ENCODE assay signal across 8 mouse cellular contexts in the genomic region with DNA sequence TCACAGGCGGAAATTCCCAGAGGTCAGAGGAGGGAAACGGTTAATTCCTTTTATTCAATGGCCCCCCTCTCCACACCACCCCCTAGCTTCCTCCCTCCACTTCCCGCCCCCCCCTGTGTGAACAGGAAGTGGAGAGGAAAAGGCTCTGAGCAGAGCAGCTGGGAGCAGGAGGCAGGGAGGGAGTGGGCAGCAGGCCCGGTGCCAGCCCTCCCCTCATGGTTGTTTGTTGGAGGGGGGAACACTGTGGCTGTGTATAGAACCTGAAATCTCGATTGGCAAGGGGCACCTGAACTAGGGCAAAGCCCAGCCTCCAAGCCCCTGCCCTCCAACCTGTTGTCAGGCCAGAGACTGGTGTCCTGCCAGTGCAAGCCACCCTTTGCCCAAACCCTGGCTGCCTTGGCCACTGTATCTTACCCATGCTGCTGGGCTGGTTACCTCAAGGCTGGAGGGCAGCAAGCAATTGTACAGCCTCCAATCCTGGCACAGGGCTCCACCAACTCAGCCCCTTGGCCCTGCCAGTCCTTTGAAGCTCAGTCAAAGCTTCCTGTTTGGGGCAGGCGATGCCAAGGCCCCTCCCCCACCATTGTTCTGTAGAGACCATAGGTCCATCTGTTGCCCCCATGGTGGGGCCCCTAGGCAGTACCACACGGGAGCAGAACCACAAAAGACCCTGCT. TPM values are rescaled to one million over a fixed set of nuclear protein-coding genes. Genes with fewer than 3 reads are reported as not detected.
DNase-seq lines count a peak whose midpoint lies in the region; ATAC-seq lines count a peak whose summit lies in the region.

No protein-coding gene starts in this region.

- peaks cover 33% of the 10 kb centered on the region for H3K4me1 ChIP-seq in heart, embryonic 13.5 days
- peaks cover 37% of the 10 kb centered on the region for H3K4me1 ChIP-seq in kidney, embryonic 15.5 days

- H3K9ac ChIP-seq in heart, embryonic 13.5 days: peak overlapping the region; percentile 79
- H3K9ac ChIP-seq in kidney, embryonic 15.5 days: no peak overlapping the region; the same call in 1 of the 2 replicates

- ATAC-seq in heart, embryonic 13.5 days (ENCODE audit: extremely low read depth, insufficient number of reproducible peaks, low FRiP score, low TSS enrichment): peak; percentile 12; the same call in 1 of the 2 replicates
- 0 out of 2 replicates have a peak, but pooled peaks have one; percentile 5 for ATAC-seq in kidney, embryonic 15.5 days (replicated peaks; ENCODE audit: low FRiP score)

- peak overlapping the region; percentile 87 for H3K27ac ChIP-seq in heart, embryonic 13.5 days (replicated peaks)
- peak overlapping the region; percentile 63 for H3K27ac ChIP-seq in kidney, embryonic 15.5 days

- WGBS in heart, embryonic 13.5 days: 46% methylated on average over 7 of the region's 7 CpGs
- WGBS in kidney, embryonic 15.5 days: 49% methylated on average over 7 of the region's 7 CpGs

- H3K27me3 ChIP-seq in heart, embryonic 13.5 days (replicated peaks): no peaks in the 10 kb centered on the region
- no peaks in the 10 kb centered on the region for H3K27me3 ChIP-seq in kidney, embryonic 15.5 days

- H3K36me3 ChIP-seq in heart, embryonic 13.5 days: peaks cover 33% of the 10 kb centered on the region
- peaks cover 36% of the 10 kb centered on the region for H3K36me3 ChIP-seq in kidney, embryonic 15.5 days

- DNase-seq in adrenal gland, adult (ENCODE audit: inconsistent age in 2 of 2, low spot score in 1 of 2): peak; percentile 63 to 76
- DNase-seq in adrenal gland, postnatal 4 days (ENCODE audit: low spot score in 2 of 2): no peak
- peak; percentile 21 for DNase-seq in T-cell, adult 2 months (ENCODE audit: low spot score)
- DNase-seq in lung, postnatal 25 days (ENCODE audit: low spot score): peak; percentile 71
- peak; percentile 59 for DNase-seq in thymus, postnatal 10 days (ENCODE audit: low spot score in 2 of 2)
- DNase-seq in cerebellum, adult 11 months: no peak

- peak overlapping the region; percentile 34; the same call in 1 of the 2 replicates for H3K4me3 ChIP-seq in heart, embryonic 13.5 days
- peak overlapping the region; percentile 20; the same call in 1 of the 2 replicates for H3K4me3 ChIP-seq in kidney, embryonic 15.5 days (replicated peaks)

- H3K4me2 ChIP-seq in heart, embryonic 13.5 days: peak overlapping the region; percentile 68
- H3K4me2 ChIP-seq in kidney, embryonic 15.5 days: peak overlapping the region; percentile 52

- no peaks in the 10 kb centered on the region for H3K9me3 ChIP-seq in heart, embryonic 13.5 days
- H3K9me3 ChIP-seq in kidney, embryonic 15.5 days (replicated peaks): no peaks in the 10 kb centered on the region

RNA-seq across cellular contexts. Expression of a gene that starts 12.4 kb away (rescaled TPM):
- 10 to 100 TPM; 24.3 to 24.4 TPM for total RNA-seq in adrenal gland, postnatal 4 days (2021)
- 11.9 and 13.1 TPM in 2 replicates for polyA plus RNA-seq in heart, embryonic 13.5 days (2015; fragmentation: Nextera tagmentation; extraction: Ambion mirVana)
- 17.6 and 19.6 TPM in 2 replicates for polyA plus RNA-seq in kidney, embryonic 15.5 days (2015; fragmentation: Nextera tagmentation; extraction: Ambion mirVana)

RNA-seq across cellular contexts. Expression of a gene that starts 24.6 kb away (rescaled TPM):
- 10 to 100 TPM; 13.8 to 15.0 TPM for total RNA-seq in adrenal gland, postnatal 4 days (2021)
- polyA plus RNA-seq in heart, embryonic 13.5 days (2015; fragmentation: Nextera tagmentation; extraction: Ambion mirVana): 7.7 and 8.7 TPM in 2 replicates
- 9.9 and 10.5 TPM in 2 replicates for polyA plus RNA-seq in kidney, embryonic 15.5 days (2015; fragmentation: Nextera tagmentation; extraction: Ambion mirVana)

RNA-seq across cellular contexts. Expression of a gene that starts 29.9 kb away (rescaled TPM):
- under 1 TPM; 0.62 to 0.76 TPM for total RNA-seq in adrenal gland, postnatal 4 days (2021)
- polyA plus RNA-seq in heart, embryonic 13.5 days (2015; fragmentation: Nextera tagmentation; extraction: Ambion mirVana): 0.14 and 0.60 TPM in 2 replicates
- polyA plus RNA-seq in kidney, embryonic 15.5 days (2015; fragmentation: Nextera tagmentation; extraction: Ambion mirVana): 0.72 and 1.1 TPM in 2 replicates

RNA-seq across cellular contexts. Expression of a gene that starts 50.1 kb away (rescaled TPM):
- total RNA-seq in adrenal gland, postnatal 4 days (2021): 1 to 10 TPM; 1.3 to 2.0 TPM
- polyA plus RNA-seq in heart, embryonic 13.5 days (2015; fragmentation: Nextera tagmentation; extraction: Ambion mirVana): 0.35 and 0.78 TPM in 2 replicates
- polyA plus RNA-seq in kidney, embryonic 15.5 days (2015; fragmentation: Nextera tagmentation; extraction: Ambion mirVana): 0.91 and 0.98 TPM in 2 replicates

Comparison
In these comparisons a context has a peak if more than half of its experiments do, and no peak if none do; other contexts are left out.
1. DNase-seq: peak in adrenal gland, adult (2 of 2), T-cell, adult 2 months (single experiment), lung, postnatal 25 days (single experiment) and thymus, postnatal 10 days (2 of 2); none in adrenal gland, postnatal 4 days (0 of 2) and cerebellum, adult 11 months (single experiment).